9 mouse cellular contexts compared by ENCODE assay signal in the genomic region with DNA sequence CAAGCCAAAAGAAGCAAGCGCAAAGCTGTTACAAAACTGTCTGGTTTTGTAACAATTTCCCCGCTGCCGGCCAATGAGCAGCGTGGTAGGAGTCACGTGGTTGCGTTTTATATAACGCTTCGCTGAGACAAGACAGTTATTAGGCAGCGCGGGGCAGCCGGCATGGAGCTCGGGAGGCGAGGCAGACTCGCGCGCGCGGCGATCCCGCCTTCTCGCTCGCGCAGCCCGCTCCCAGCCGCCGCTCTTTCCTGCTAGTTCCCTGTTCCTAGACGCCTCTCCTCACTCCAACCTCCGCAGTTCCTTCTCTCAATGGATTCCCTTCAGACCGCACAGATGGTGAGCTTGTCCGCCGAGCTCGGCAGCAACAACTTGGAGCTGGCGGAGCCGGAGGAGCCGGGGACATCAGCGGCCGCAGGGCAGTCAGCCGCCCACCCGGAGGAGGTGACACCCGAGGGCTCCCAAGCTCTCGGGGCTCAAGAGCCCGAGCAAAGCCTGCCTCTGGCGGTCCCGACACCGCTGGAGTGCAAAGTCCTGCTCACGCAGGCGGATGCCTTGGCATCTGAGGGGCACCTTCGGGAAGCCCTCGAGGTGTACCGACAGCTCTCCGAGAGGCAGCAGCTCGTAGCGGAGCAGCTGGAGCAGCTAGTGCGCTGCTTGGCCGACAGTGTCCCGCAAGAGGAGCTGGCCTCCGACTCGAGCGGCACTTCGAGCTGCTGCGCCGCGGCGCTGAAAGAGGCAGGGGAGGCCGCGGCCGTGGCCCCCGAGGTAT. TPM values are rescaled to one million over a fixed set of nuclear protein-coding genes. Genes with fewer than 3 reads are reported as not detected.
A peak's percentile ranks its signal among the peaks of the same experiment; 100 is the strongest.
DNase-seq lines count a peak whose midpoint lies in the region; ATAC-seq and TF ChIP-seq lines count a peak whose summit lies in the region.
"Had no signal": no experiment of that assay in that cellular context is flagged by ENCODE, and none has a peak within 500 bp of the region (broad histone marks: within the 10 kb centered on the region; RNA-seq: fewer than 3 reads in every experiment).

A gene (plus strand): TSS at position 83 of the 769 bp plus-strand sequence.

- TF ChIP-seq POLR2A in brain, embryonic 14.5 days (IDR thresholded peaks at IDR 0.05; ENCODE audit: borderline replicate concordance, extremely low read depth, insufficient read depth, insufficient read length, poor library complexity, severe bottlenecking), result peak; percentile 60

- no peak for ATAC-seq in heart, embryonic 14.5 days (ENCODE audit: insufficient number of reproducible peaks, insufficient read depth, low FRiP score, low read depth)
- ATAC-seq in kidney, postnatal 0 days (replicated peaks; ENCODE audit: low FRiP score, low read depth), result peak; percentile 53
- ATAC-seq in midbrain, embryonic 16.5 days, result peak; percentile 87
- 0 out of 2 replicates have a peak, but pooled peaks have one; percentile 59 for ATAC-seq in stomach, embryonic 14.5 days (ENCODE audit: insufficient number of reproducible peaks, insufficient read depth, low FRiP score, low read depth)

- peaks cover 21% of the 10 kb centered on the region for H3K27me3 ChIP-seq in heart, embryonic 14.5 days (ENCODE audit: control insufficient read depth, insufficient read depth, low read length)
- H3K27me3 ChIP-seq in kidney, postnatal 0 days (ENCODE audit: insufficient read depth, low read length), result no peaks in the 10 kb centered on the region
- no peaks in the 10 kb centered on the region; the same call in 1 of the 2 replicates for H3K27me3 ChIP-seq in midbrain, embryonic 16.5 days (ENCODE audit: control insufficient read depth, insufficient read depth, low read depth, low read length)
- H3K27me3 ChIP-seq in stomach, embryonic 14.5 days (ENCODE audit: control insufficient read depth, insufficient read depth, low read length), result 0 out of 2 replicates have a peak, but pooled peaks cover 4% of the 10 kb centered on the region

- H3K9me3 ChIP-seq in heart, embryonic 14.5 days (ENCODE audit: control insufficient read depth, low read length), result no peaks in the 10 kb centered on the region
- H3K9me3 ChIP-seq in kidney, postnatal 0 days (replicated peaks; ENCODE audit: low read length), result no peaks in the 10 kb centered on the region
- H3K9me3 ChIP-seq in midbrain, embryonic 16.5 days (replicated peaks; ENCODE audit: control insufficient read depth, low read length, poor library complexity, severe bottlenecking), result no peaks in the 10 kb centered on the region
- no peaks in the 10 kb centered on the region for H3K9me3 ChIP-seq in stomach, embryonic 14.5 days (ENCODE audit: control insufficient read depth, low read depth, low read length)

- TF ChIP-seq CTCF in brain, embryonic 14.5 days (IDR thresholded peaks at IDR 0.05; ENCODE audit: borderline replicate concordance, extremely low read depth, insufficient read depth, insufficient read length), result no peak
- no peak for TF ChIP-seq CTCF in kidney, postnatal 0 days (IDR thresholded peaks at IDR 0.05; ENCODE audit: low read depth)

- H3K9ac ChIP-seq in heart, embryonic 14.5 days (ENCODE audit: low read length), result peak within 1 kb of the TSS; percentile 14; the same call in 1 of the 2 replicates
- peak within 1 kb of the TSS; percentile 42; the same call in 1 of the 2 replicates for H3K9ac ChIP-seq in kidney, postnatal 0 days (ENCODE audit: low read depth, low read length)
- H3K9ac ChIP-seq in midbrain, embryonic 16.5 days (ENCODE audit: low read depth, low read length), result peak within 1 kb of the TSS; percentile 11
- 0 out of 2 replicates have a peak within 1 kb of the TSS, but pooled peaks have one; percentile 10 for H3K9ac ChIP-seq in stomach, embryonic 14.5 days (replicated peaks; ENCODE audit: low read depth, low read length)

- H3K4me3 ChIP-seq in heart, embryonic 14.5 days (ENCODE audit: control insufficient read depth in 1 of 2, insufficient read depth in 1 of 2, low read depth in 1 of 2, low read length in 2 of 2), result peak within 1 kb of the TSS; percentile 45 to 46
- H3K4me3 ChIP-seq in kidney, postnatal 0 days (replicated peaks; ENCODE audit: low read depth, low read length), result peak within 1 kb of the TSS; percentile 40
- H3K4me3 ChIP-seq in midbrain, embryonic 16.5 days (ENCODE audit: low read depth, low read length), result peak within 1 kb of the TSS; percentile 47
- peak within 1 kb of the TSS; percentile 38 for H3K4me3 ChIP-seq in stomach, embryonic 14.5 days (ENCODE audit: low read depth, low read length)

- peak within 1 kb of the TSS; percentile 80 for H3K4me2 ChIP-seq in heart, embryonic 14.5 days (ENCODE audit: low read length)
- H3K4me2 ChIP-seq in kidney, postnatal 0 days (ENCODE audit: low read length), result peak within 1 kb of the TSS; percentile 76
- peak within 1 kb of the TSS; percentile 89 for H3K4me2 ChIP-seq in midbrain, embryonic 16.5 days (ENCODE audit: low read length)
- peak within 1 kb of the TSS; percentile 86 for H3K4me2 ChIP-seq in stomach, embryonic 14.5 days (replicated peaks; ENCODE audit: low read depth, low read length)

- peaks cover 0 to 2% of the 10 kb centered on the region in 2 experiments; a peak in 1 of 4 replicates for H3K4me1 ChIP-seq in heart, embryonic 14.5 days (ENCODE audit: control insufficient read depth in 2 of 2, insufficient read depth in 2 of 2, low read length in 2 of 2)
- H3K4me1 ChIP-seq in kidney, postnatal 0 days (replicated peaks; ENCODE audit: insufficient read depth, low read length), result no peaks in the 10 kb centered on the region
- H3K4me1 ChIP-seq in midbrain, embryonic 16.5 days (ENCODE audit: control insufficient read depth, insufficient read depth, low read length), result peaks cover 6% of the 10 kb centered on the region
- H3K4me1 ChIP-seq in stomach, embryonic 14.5 days (ENCODE audit: control insufficient read depth, insufficient read depth, low read length), result no peaks in the 10 kb centered on the region

- WGBS in heart, embryonic 14.5 days, result 14% methylated on average over 59 of the region's 68 CpGs
- 35% methylated on average over 68 of the region's 68 CpGs for WGBS in kidney, postnatal 0 days
- WGBS in midbrain, embryonic 16.5 days, result 21% methylated on average over 67 of the region's 68 CpGs
- 25% methylated on average over 68 of the region's 68 CpGs for WGBS in stomach, embryonic 14.5 days

- peak; percentile 26 to 29 for DNase-seq in B cell, adult 2 months
- DNase-seq in brain, embryonic 14.5 days (ENCODE audit: low read depth), result peak; percentile 87
- DNase-seq in fibroblast of lung, adult 2 months (ENCODE audit: low read depth), result peak; percentile 27
- DNase-seq in kidney, postnatal 0 days (ENCODE audit: low spot score), result peak; percentile 67
- DNase-seq in liver, result peak; percentile 45

- H3K36me3 ChIP-seq in heart, embryonic 14.5 days (ENCODE audit: control insufficient read depth, insufficient read depth, low read length), result no peaks in the 10 kb centered on the region
- no peaks in the 10 kb centered on the region for H3K36me3 ChIP-seq in kidney, postnatal 0 days (ENCODE audit: insufficient read depth, low read length)
- no peaks in the 10 kb centered on the region for H3K36me3 ChIP-seq in midbrain, embryonic 16.5 days (ENCODE audit: control insufficient read depth, insufficient read depth, low read length)
- no peaks in the 10 kb centered on the region for H3K36me3 ChIP-seq in stomach, embryonic 14.5 days (ENCODE audit: control insufficient read depth, insufficient read depth, low read length)
- H3K36me3 ChIP-seq: G1E had no signal

- H3K27ac ChIP-seq in heart, embryonic 14.5 days (replicated peaks in 1 of 2; ENCODE audit: control insufficient read depth in 1 of 2, insufficient read depth in 1 of 2, low read depth in 2 of 2, low read length in 2 of 2), result no peak within 1 kb of the TSS
- H3K27ac ChIP-seq in kidney, postnatal 0 days, result no peak within 1 kb of the TSS
- no peak within 1 kb of the TSS for H3K27ac ChIP-seq in midbrain, embryonic 16.5 days (ENCODE audit: low read length)
- H3K27ac ChIP-seq in stomach, embryonic 14.5 days (ENCODE audit: low read length), result no peak within 1 kb of the TSS

RNA-seq across cellular contexts. Expression of the gene that starts here (rescaled TPM):
- polyA plus RNA-seq in brain, embryonic 14.5 days (2012; rRNA removed), result 1.2 and 1.7 TPM in 2 replicates
- 0.28 and 0.70 TPM in 2 replicates for polyA plus RNA-seq in heart, embryonic 14.5 days (2014; fragmentation: Nextera tagmentation; extraction: Ambion mirVana)
- polyA plus RNA-seq in kidney, postnatal 0 days (2015; fragmentation: Nextera tagmentation; extraction: Ambion mirVana), result 0.22 and 0.46 TPM in 2 replicates
- 0.34 and 0.41 TPM in 2 replicates for polyA plus RNA-seq in midbrain, embryonic 16.5 days (2015; fragmentation: Nextera tagmentation; extraction: Ambion mirVana)
- polyA plus RNA-seq in stomach, embryonic 14.5 days (2014; fragmentation: Nextera tagmentation; extraction: Ambion mirVana), result 0.46 and 0.74 TPM in 2 replicates
- polyA plus RNA-seq: G1E had no signal

Comparison
In these comparisons a context has a peak if more than half of its experiments do, and no peak if none do; other contexts are left out.
1. Peak in DNase-seq, ATAC-seq, H3K4me3 ChIP-seq, H3K9ac ChIP-seq and H3K4me2 ChIP-seq in kidney, postnatal 0 days; RNA of the gene not detected or under 1 TPM.
2. Peak in ATAC-seq, H3K4me3 ChIP-seq, H3K9ac ChIP-seq and H3K4me2 ChIP-seq in midbrain, embryonic 16.5 days; RNA of the gene not detected or under 1 TPM.
3. Peak in ATAC-seq, H3K4me3 ChIP-seq, H3K9ac ChIP-seq and H3K4me2 ChIP-seq in stomach, embryonic 14.5 days; RNA of the gene not detected or under 1 TPM.
4. DNase-seq: peak in every context shown above with its lines; median percentile 87 in brain, embryonic 14.5 days; 67 in kidney, postnatal 0 days; 45 in liver; 28 in B cell, adult 2 months; 27 in fibroblast of lung, adult 2 months.